Comparison of ENCODE assay signal across 15 mouse cellular contexts in genomic region chr15:97150983-97151735, GRCm38 (mm10).
A peak's percentile ranks its signal among the peaks of the same experiment; 100 is the strongest.
DNase-seq lines count a peak whose midpoint lies in the region; ATAC-seq and TF ChIP-seq lines count a peak whose summit lies in the region.
"Had no signal": no experiment of that assay in that cellular context is flagged by ENCODE, and none has a peak within 500 bp of the region (broad histone marks: within the 10 kb centered on the region; RNA-seq: fewer than 3 reads in every experiment).

No protein-coding gene starts in this region.

- H3K79me2 ChIP-seq in MEL (ENCODE audit: control insufficient read depth, insufficient read depth, low read length, poor library complexity), result no peaks in the 10 kb centered on the region

- no peak overlapping the region for H3K4me2 ChIP-seq in lung, embryonic 14.5 days
- peak overlapping the region; percentile 46; the same call in 1 of the 2 replicates for H3K4me2 ChIP-seq in hindbrain, postnatal 0 days (ENCODE audit: low read depth, low read length)
- H3K4me2 ChIP-seq: embryonic facial prominence, embryonic 12.5 days; lung, embryonic 15.5 days had no signal

- no peak overlapping the region for H3K27ac ChIP-seq in gastrocnemius, adult 2 months
- no peak overlapping the region for H3K27ac ChIP-seq in lung, embryonic 14.5 days (ENCODE audit: low read depth)
- H3K27ac ChIP-seq in MEL (ENCODE audit: control insufficient read depth, low read depth, low read length), result no peak overlapping the region
- H3K27ac ChIP-seq in hindbrain, postnatal 0 days, result peak overlapping the region; percentile 84; the same call in 1 of the 2 replicates
- H3K27ac ChIP-seq: embryonic facial prominence, embryonic 12.5 days; limb, embryonic 10.5 days; lung, embryonic 15.5 days had no signal

- WGBS in lung, embryonic 14.5 days, result 78% methylated on average over 10 of the region's 10 CpGs
- WGBS in hindbrain, postnatal 0 days, result 78% methylated on average over 10 of the region's 10 CpGs

- no peak for TF ChIP-seq EP300 in MEL (IDR thresholded peaks at IDR 0.05; ENCODE audit: low read depth in 1 of 2, low read length in 2 of 2)

- intact Hi-C loops in gastrocnemius, adult 2 months (cut with DNase I), result no loop called here

- no peak overlapping the region for H3K4me3 ChIP-seq in gastrocnemius, adult 2 months
- no peak overlapping the region for H3K4me3 ChIP-seq in lung, embryonic 14.5 days (ENCODE audit: low read depth, low read length)
- no peak overlapping the region for H3K4me3 ChIP-seq in MEL (ENCODE audit: control insufficient read depth in 1 of 2, insufficient read depth in 1 of 2, low read depth in 2 of 2, low read length in 2 of 2)
- H3K4me3 ChIP-seq in hindbrain, postnatal 0 days (ENCODE audit: low read length), result no peak overlapping the region
- H3K4me3 ChIP-seq: embryonic facial prominence, embryonic 12.5 days; limb, embryonic 10.5 days; lung, embryonic 15.5 days had no signal

- ATAC-seq in lung, embryonic 14.5 days (ENCODE audit: insufficient read depth), result no peak
- ATAC-seq in hindbrain, postnatal 0 days, result peak; percentile 64

- no peak for TF ChIP-seq RAD21 in MEL (IDR thresholded peaks at IDR 0.05; ENCODE audit: low read depth, low read length)

- no peaks in the 10 kb centered on the region for H3K9me3 ChIP-seq in lung, embryonic 14.5 days (ENCODE audit: low read depth, low read length)
- H3K9me3 ChIP-seq in MEL (replicated peaks; ENCODE audit: insufficient read depth, low read length), result no peaks in the 10 kb centered on the region
- H3K9me3 ChIP-seq in hindbrain, postnatal 0 days (ENCODE audit: low read length), result no peaks in the 10 kb centered on the region
- H3K9me3 ChIP-seq: embryonic facial prominence, embryonic 12.5 days; limb, embryonic 10.5 days; lung, embryonic 15.5 days had no signal

- no peaks in the 10 kb centered on the region for H3K27me3 ChIP-seq in lung, embryonic 14.5 days (ENCODE audit: insufficient read depth, low read length)
- H3K27me3 ChIP-seq in MEL (ENCODE audit: control insufficient read depth in 1 of 2, insufficient read depth in 2 of 2, low read length in 2 of 2), result no peaks in the 10 kb centered on the region
- no peaks in the 10 kb centered on the region for H3K27me3 ChIP-seq in hindbrain, postnatal 0 days (ENCODE audit: insufficient read depth, low read length)
- H3K27me3 ChIP-seq: embryonic facial prominence, embryonic 12.5 days; lung, embryonic 15.5 days had no signal

- H3K9ac ChIP-seq in lung, embryonic 14.5 days, result no peak overlapping the region
- H3K9ac ChIP-seq in MEL (ENCODE audit: control insufficient read depth, low read depth, low read length, poor library complexity, severe bottlenecking), result no peak overlapping the region
- H3K9ac ChIP-seq in hindbrain, postnatal 0 days (replicated peaks; ENCODE audit: low read length), result no peak overlapping the region
- H3K9ac ChIP-seq: embryonic facial prominence, embryonic 12.5 days; lung, embryonic 15.5 days had no signal

- H3K36me3 ChIP-seq in lung, embryonic 14.5 days (ENCODE audit: insufficient read depth), result no peaks in the 10 kb centered on the region
- H3K36me3 ChIP-seq in MEL (ENCODE audit: control insufficient read depth in 1 of 2, insufficient read depth in 2 of 2, low read length in 2 of 2), result no peaks in the 10 kb centered on the region
- no peaks in the 10 kb centered on the region for H3K36me3 ChIP-seq in hindbrain, postnatal 0 days (ENCODE audit: insufficient read depth, low read length)
- H3K36me3 ChIP-seq: embryonic facial prominence, embryonic 12.5 days; limb, embryonic 10.5 days; lung, embryonic 15.5 days had no signal

- no peaks in the 10 kb centered on the region for H3K4me1 ChIP-seq in lung, embryonic 14.5 days (ENCODE audit: insufficient read depth)
- H3K4me1 ChIP-seq in MEL (ENCODE audit: control insufficient read depth in 1 of 2, insufficient read depth in 2 of 2, low read length in 2 of 2), result no peaks in the 10 kb centered on the region
- no peaks in the 10 kb centered on the region for H3K4me1 ChIP-seq in hindbrain, postnatal 0 days (ENCODE audit: insufficient read depth, low read length)
- H3K4me1 ChIP-seq: embryonic facial prominence, embryonic 12.5 days; limb, embryonic 10.5 days had no signal

- no peak for TF ChIP-seq POLR2A in MEL (IDR thresholded peaks at IDR 0.05; ENCODE audit: control insufficient read depth in 1 of 2, insufficient read depth in 1 of 2, low read depth in 1 of 2, low read length in 2 of 2, poor library complexity in 1 of 2)

- peak; percentile 18; the same call in 1 of the 2 replicates for TF ChIP-seq CTCF in gastrocnemius, adult 2 months (IDR thresholded peaks at IDR 0.05)
- peak; percentile 25 for TF ChIP-seq CTCF in lung, embryonic 14.5 days (IDR thresholded peaks at IDR 0.05; ENCODE audit: low read depth)
- TF ChIP-seq CTCF in MEL (IDR thresholded peaks at IDR 0.05 in 2 of 3, conservative IDR thresholded peaks at IDR 0.05 in 1 of 3; ENCODE audit: control insufficient read depth in 1 of 3, insufficient read depth in 1 of 3, low read depth in 2 of 3, low read length in 3 of 3, poor library complexity in 1 of 3, severe bottlenecking in 1 of 3), result peak; percentile 4 to 21 (median 16); a peak in 2 of 6 replicates
- peak; percentile 57 for TF ChIP-seq CTCF in hindbrain, postnatal 0 days (IDR thresholded peaks at IDR 0.05; ENCODE audit: low read depth)

- no peak for DNase-seq in gastrocnemius, adult 2 months
- DNase-seq in gastrocnemius, postnatal 4 days (ENCODE audit: low spot score in 2 of 2), result no peak
- no peak for DNase-seq in lung, embryonic 14.5 days
- DNase-seq in lung, postnatal 10 days, result no peak
- no peak for DNase-seq in MEL (ENCODE audit: low read depth, low spot score)
- peak; percentile 29 for DNase-seq in hindbrain, postnatal 0 days (ENCODE audit: low spot score)
- DNase-seq in heart, adult 18-20 months, result no peak
- DNase-seq in adrenal gland, postnatal 36 days, result no peak
- DNase-seq: adrenal gland, adult 2 months; B cell, adult 2 months; heart, postnatal 10 days; thymus, postnatal 36 days had no signal

TF ChIP-seq in MEL, 35 proteins besides CTCF, POLR2A, EP300 and RAD21:
- TF ChIP-seq MXI1 (IDR thresholded peaks at IDR 0.05; ENCODE audit: low read depth, low read length), result no peak
- TF ChIP-seq MYC (IDR thresholded peaks at IDR 0.05; ENCODE audit: low read depth, low read length), result no peak
